Mouse (Mus musculus) layer of hippocampus, adult 9-11 months (tissue): ENCODE results near the gene Me3.

Experiments used
- DNase-seq: peaks from one replicate; pipeline ENCODE4 v3.0.0; 2022

The Me3 gene

GRCm38 (mm10) chr7:89748415-89748814 lies 116.2 kb downstream of the Me3 start:
- no peak for DNase-seq

GRCm38 (mm10) chr7:89749183-89749582 lies 117.0 kb downstream of the Me3 start:
- no peak for DNase-seq

- DNase-seq: no peak
These were observed 134.7 kb downstream of the Me3 start for GRCm38 (mm10) chr7:89766678-89767508.

- no peak for DNase-seq
These were observed 137.1 kb downstream of the Me3 start for GRCm38 (mm10) chr7:89769106-89769896.

GRCm38 (mm10) chr7:89770021-89770420 lies 137.8 kb downstream of the Me3 start:
- no peak for DNase-seq

- no peak for DNase-seq
These were observed 140.7 kb downstream of the Me3 start for GRCm38 (mm10) chr7:89772906-89773305.

GRCm38 (mm10) chr7:89773352-89773921 lies 141.2 kb downstream of the Me3 start:
- no peak for DNase-seq

GRCm38 (mm10) chr7:89773926-89774325 lies 141.7 kb downstream of the Me3 start:
- DNase-seq: no peak

- no peak for DNase-seq
These were observed 143.7 kb downstream of the Me3 start for GRCm38 (mm10) chr7:89775848-89776247.

GRCm38 (mm10) chr7:89781391-89781790 lies 149.2 kb downstream of the Me3 start:
- DNase-seq: no peak

GRCm38 (mm10) chr7:89787735-89788134 lies 155.5 kb downstream of the Me3 start:
- DNase-seq: no peak

GRCm38 (mm10) chr7:89792576-89792975 lies 160.4 kb downstream of the Me3 start:
- DNase-seq: no peak

GRCm38 (mm10) chr7:89795366-89795765 lies 163.2 kb downstream of the Me3 start:
- no peak for DNase-seq

GRCm38 (mm10) chr7:89796351-89796801 lies 164.2 kb downstream of the Me3 start:
- peak; percentile 6 for DNase-seq

- no peak for DNase-seq
These were observed 166.3 kb downstream of the Me3 start for GRCm38 (mm10) chr7:89798358-89799020.

GRCm38 (mm10) chr7:89802447-89802846 lies 170.3 kb downstream of the Me3 start:
- DNase-seq: no peak

GRCm38 (mm10) chr7:89803966-89804365 lies 171.8 kb downstream of the Me3 start:
- no peak for DNase-seq

- DNase-seq: no peak
These were observed 177.2 kb downstream of the Me3 start for GRCm38 (mm10) chr7:89809400-89809799.

GRCm38 (mm10) chr7:89828436-89829065 lies 196.4 kb downstream of the Me3 start:
- DNase-seq: no peak

GRCm38 (mm10) chr7:89829201-89829600 lies 197.0 kb downstream of the Me3 start:
- no peak for DNase-seq

- DNase-seq: no peak
These were observed 201.3 kb downstream of the Me3 start for GRCm38 (mm10) chr7:89833521-89833920.

- no peak for DNase-seq
These were observed 203.4 kb downstream of the Me3 start for GRCm38 (mm10) chr7:89835566-89835965.

GRCm38 (mm10) chr7:89836676-89837075 lies 204.5 kb downstream of the Me3 start:
- DNase-seq: no peak
